Mouse (Mus musculus): Measurements from ENCODE around the gene Anks4b. TPM values are rescaled to one million over a fixed set of nuclear protein-coding genes. Genes with fewer than 3 reads are reported as not detected.
A peak's percentile ranks its signal among the peaks of the same experiment; 100 is the strongest.

Gene Anks4b
- total RNA-seq, 2 experiments from 2014 or later = 0.07 TPM; not detected in 1

DNA sequence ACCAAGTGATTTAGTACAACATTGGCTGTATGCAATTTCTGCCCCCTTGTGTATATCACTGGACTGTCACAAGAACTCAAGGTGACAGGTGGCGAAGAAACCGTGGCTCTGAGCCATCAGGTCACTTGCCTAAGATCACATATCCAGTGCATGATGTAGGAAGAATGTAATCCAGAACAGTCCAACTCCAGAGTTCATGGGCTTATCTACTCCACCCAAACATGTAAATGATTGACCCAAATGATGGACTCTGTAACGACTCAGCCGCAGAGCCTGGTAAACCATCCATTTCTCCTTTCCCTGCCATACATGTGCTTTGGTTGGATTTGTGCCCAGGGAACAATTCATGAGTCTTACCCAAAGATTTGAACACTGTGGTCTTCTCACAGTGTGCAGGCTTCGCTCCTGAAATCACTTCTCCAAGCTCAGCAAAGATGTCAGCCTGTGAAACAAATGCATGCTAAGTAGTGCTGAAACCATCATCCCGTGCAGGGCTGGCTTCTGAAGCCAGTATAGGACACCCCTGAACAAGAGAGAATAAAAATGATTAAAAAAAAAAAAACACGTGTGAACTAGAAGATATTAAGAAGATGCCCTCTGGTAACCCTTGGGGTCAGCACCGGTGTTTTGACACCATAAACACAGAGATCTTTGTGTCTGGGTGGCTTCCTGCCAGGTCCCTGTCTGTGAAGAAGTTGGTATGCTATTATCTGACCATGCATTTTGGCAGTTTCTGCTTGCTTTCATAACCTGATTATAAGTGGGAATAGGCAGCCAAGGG is 15.9 kb downstream of the Anks4b start:
- no peak for DNase-seq

DNA sequence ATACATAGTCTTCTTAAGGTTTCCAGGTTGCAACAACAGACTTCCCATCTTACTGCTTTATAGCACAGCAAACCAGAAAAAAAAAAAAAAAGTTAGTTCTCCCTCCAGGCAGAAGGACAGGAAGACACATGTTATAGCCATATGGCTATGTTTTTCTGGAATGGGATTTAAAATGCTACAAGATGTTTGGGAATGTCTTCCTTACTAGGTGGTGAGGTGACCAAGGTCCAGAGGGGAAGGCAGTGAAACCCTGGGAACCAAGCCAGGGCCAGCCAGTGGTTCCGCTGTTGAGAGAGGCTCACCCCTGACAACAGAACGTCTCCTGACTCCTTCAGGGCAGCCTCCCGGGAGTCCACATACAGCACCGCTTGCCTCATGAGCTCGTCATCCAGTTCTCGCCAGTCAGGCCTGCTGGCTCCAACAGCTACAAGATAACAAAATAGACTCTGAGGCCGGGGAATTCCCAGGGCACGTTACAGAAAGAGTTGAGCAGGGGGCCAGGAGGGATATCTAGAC is 16.6 kb downstream of the Anks4b start:
- DNase-seq = no peak

GRCm38 (mm10) chr7:120192207-120192606 is 18.5 kb downstream of the Anks4b start:
- no peak for DNase-seq

DNA sequence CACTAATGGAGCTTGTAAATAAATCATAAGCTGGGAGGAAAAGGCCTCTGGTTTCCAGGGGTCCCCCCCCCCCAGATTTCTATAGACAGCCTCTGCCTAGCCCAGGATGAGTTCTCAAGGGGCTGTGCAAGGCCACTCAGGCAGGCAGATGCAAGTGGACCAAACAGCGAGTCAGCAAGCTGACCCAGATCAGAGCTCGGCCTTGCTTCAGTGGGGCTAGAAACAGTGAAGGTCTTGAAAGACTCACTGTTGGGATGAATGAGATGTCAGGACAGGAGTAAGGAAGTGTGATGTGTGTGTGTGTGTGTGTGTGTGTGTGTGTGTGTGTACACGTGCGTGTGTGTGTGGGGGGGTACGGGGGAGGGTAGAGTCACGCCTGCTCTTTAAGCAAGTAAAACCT is 19.2 kb downstream of the Anks4b start:
- no peak for DNase-seq

- no peak for DNase-seq
Measured at GRCm38 (mm10) chr7:120195207-120195606, 21.5 kb downstream of the Anks4b start.

- DNase-seq = no peak
Measured at GRCm38 (mm10) chr7:120201231-120201744, 27.6 kb downstream of the Anks4b start.

DNA sequence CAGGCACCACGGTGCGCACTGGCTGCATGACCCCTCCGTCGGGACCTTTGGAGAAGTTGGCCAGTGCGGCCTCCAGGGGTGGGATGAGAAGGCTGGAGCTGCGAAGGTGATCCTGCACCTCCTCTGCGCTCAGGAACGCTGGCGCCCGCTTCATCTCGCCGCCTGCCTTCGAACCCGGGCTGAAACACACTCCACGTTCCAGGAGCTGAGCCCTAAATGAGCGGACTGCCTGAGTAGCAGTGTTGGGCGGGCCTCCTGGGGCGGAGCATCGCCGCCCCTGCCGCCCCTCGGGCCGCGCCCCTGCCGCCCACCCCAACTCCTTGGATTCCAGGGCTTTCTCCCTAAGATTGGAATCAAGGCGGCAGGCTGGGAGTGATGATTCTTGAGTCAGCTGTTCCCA is 28.1 kb downstream of the Anks4b start, which contains the start of gene Crym:
TSS of gene Crym (minus strand) at position 341 of the 400 bp plus-strand sequence.
- no peak for DNase-seq

GRCm38 (mm10) chr7:120203789-120204188 is 30.1 kb downstream of the Anks4b start, which contains the start of gene Abca14:
Gene Abca14, plus strand, starts transcription at chr7:120203961.
- DNase-seq = peak; percentile 87

DNA sequence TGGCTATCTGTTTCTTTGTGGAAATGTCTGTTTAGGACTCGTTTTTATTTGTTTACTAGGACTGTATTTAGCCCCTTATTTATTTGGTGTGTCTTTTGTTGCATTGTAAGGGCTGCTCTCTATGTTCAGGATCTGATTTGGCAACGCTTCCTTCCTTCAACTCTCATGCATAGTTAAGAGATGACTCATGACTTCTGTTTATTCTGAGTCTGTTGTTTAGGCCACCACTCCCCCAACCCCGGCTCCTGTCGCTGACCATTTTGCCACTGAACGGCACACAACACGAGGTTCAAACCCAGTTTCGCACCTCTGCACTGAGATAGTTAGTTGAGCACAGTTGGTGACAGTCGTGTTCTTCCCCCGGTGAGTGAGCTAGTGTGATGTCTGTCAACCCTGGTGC is 32.3 kb downstream of the Anks4b start:
- DNase-seq = no peak

GRCm38 (mm10) chr7:120228541-120228940 is 54.9 kb downstream of the Anks4b start:
- no peak for DNase-seq

Other genes starting within 250 kb of the Anks4b start
- gene Dnah3, start 78.6 kb upstream of the Anks4b start, total RNA-seq (2021) = not detected
- gene Tmem159, start 71.5 kb upstream of the Anks4b start, total RNA-seq (2021) = 1 to 10 TPM; 8.0 to 8.4 TPM
- gene Zp2, start 28.6 kb upstream of the Anks4b start, total RNA-seq (2021) = under 1 TPM; 0.35 to 0.59 TPM
- gene Crym, start 28.3 kb downstream of the Anks4b start, total RNA-seq (2021) = 10 to 100 TPM; 11.9 to 13.0 TPM
- not detected for gene Abca14, start 30.1 kb downstream of the Anks4b start, total RNA-seq (2021)
- not detected for gene Abca15, start 154.8 kb downstream of the Anks4b start, total RNA-seq (2021)
- gene Abca16, start 235.8 kb downstream of the Anks4b start, total RNA-seq (2021) = not detected